Mouse (Mus musculus) urinary bladder, postnatal 36 days (tissue): Measurements from ENCODE around the gene Smyd3.

ENCODE experiments used
- DNase-seq, 2 experiments: peaks; one replicate each; pipeline ENCODE4 v3.0.0; 2022; ENCODE audit warnings: low spot score in 2 of 2, mixed read lengths in 1 of 2

The Smyd3 gene

GRCm38 (mm10) chr1:179461019-179461814, 56.6 kb downstream of the Smyd3 start:
- DNase-seq = no peak

- no peak for DNase-seq
These were observed 58.9 kb downstream of the Smyd3 start for GRCm38 (mm10) chr1:179458987-179459368.

- no peak for DNase-seq
These were observed 59.4 kb downstream of the Smyd3 start for GRCm38 (mm10) chr1:179458236-179458986.

GRCm38 (mm10) chr1:179454600-179454999, 63.2 kb downstream of the Smyd3 start:
- DNase-seq = no peak

- DNase-seq = no peak
These were observed 66.6 kb downstream of the Smyd3 start for GRCm38 (mm10) chr1:179451211-179451610.

GRCm38 (mm10) chr1:179446845-179447212, 71.0 kb downstream of the Smyd3 start:
- DNase-seq = no peak

- no peak for DNase-seq
These were observed 71.6 kb downstream of the Smyd3 start for GRCm38 (mm10) chr1:179446127-179446844.

GRCm38 (mm10) chr1:179443835-179444234, 74.0 kb downstream of the Smyd3 start:
- no peak for DNase-seq

- DNase-seq = no peak
These were observed 74.4 kb downstream of the Smyd3 start for GRCm38 (mm10) chr1:179443423-179443822.

GRCm38 (mm10) chr1:179436596-179436995, 81.2 kb downstream of the Smyd3 start:
- DNase-seq = no peak

- DNase-seq = no peak
These were observed 83.2 kb downstream of the Smyd3 start for GRCm38 (mm10) chr1:179434443-179435260.

- no peak for DNase-seq
These were observed 84.0 kb downstream of the Smyd3 start for GRCm38 (mm10) chr1:179433828-179434227.

GRCm38 (mm10) chr1:179433355-179433754, 84.5 kb downstream of the Smyd3 start:
- DNase-seq = no peak

GRCm38 (mm10) chr1:179430077-179430476, 87.8 kb downstream of the Smyd3 start:
- DNase-seq = no peak

- DNase-seq = no peak
These were observed 92.9 kb downstream of the Smyd3 start for GRCm38 (mm10) chr1:179424879-179425472.

GRCm38 (mm10) chr1:179419091-179419490, 98.8 kb downstream of the Smyd3 start:
- DNase-seq = peak; percentile 5 to 12

- DNase-seq = no peak
These were observed 109.8 kb downstream of the Smyd3 start for GRCm38 (mm10) chr1:179408086-179408485.

GRCm38 (mm10) chr1:179400835-179401234, 117.0 kb downstream of the Smyd3 start:
- DNase-seq = no peak

- no peak for DNase-seq
These were observed 119.2 kb downstream of the Smyd3 start for GRCm38 (mm10) chr1:179398639-179399038.

GRCm38 (mm10) chr1:179386237-179386975, 131.4 kb downstream of the Smyd3 start:
- DNase-seq = no peak
